Mouse (Mus musculus): Measurements from ENCODE around the gene Gm10719. TPM values are rescaled to one million over a fixed set of nuclear protein-coding genes. Genes with fewer than 3 reads are reported as not detected.
"Not testable (repeated sequence)": the region's sequence is repeated elsewhere in the genome, so short reads cannot be mapped to it uniquely, and the experiment has no call there.

The Gm10719 gene
- polyA plus RNA-seq (2016; fragmentation: Nextera tagmentation; extraction: Ambion mirVana): 0.96 TPM in 1 of 2 replicates, not detected in the other

GRCm38 (mm10) chr9:3017108-3017507 is at the start of gene Gm10719:
TSS of gene Gm10719 (plus strand) at chr9:3017408.
- H3K36me3 ChIP-seq (replicated peaks); H3K27me3 ChIP-seq; H3K9ac ChIP-seq; H3K4me2 ChIP-seq; ATAC-seq (ENCODE audit: low FRiP score); H3K4me3 ChIP-seq (replicated peaks); H3K4me1 ChIP-seq; H3K9me3 ChIP-seq; H3K27ac ChIP-seq: not testable (repeated sequence)
- 56% methylated on average over 1 of the region's 9 CpGs for WGBS

- H3K27ac ChIP-seq; H3K27me3 ChIP-seq; H3K4me3 ChIP-seq (replicated peaks); H3K9ac ChIP-seq; H3K4me1 ChIP-seq; ATAC-seq (ENCODE audit: low FRiP score); H3K4me2 ChIP-seq; H3K9me3 ChIP-seq; H3K36me3 ChIP-seq (replicated peaks): not testable (repeated sequence)
- 74% methylated on average over 12 of the region's 12 CpGs for WGBS
These were observed 16.7 kb upstream of the Gm10719 start, which contains the start of gene Gm10722 for GRCm38 (mm10) chr9:3000445-3000972. TSS of gene Gm10722 (plus strand) at chr9:3000922.

DNA sequence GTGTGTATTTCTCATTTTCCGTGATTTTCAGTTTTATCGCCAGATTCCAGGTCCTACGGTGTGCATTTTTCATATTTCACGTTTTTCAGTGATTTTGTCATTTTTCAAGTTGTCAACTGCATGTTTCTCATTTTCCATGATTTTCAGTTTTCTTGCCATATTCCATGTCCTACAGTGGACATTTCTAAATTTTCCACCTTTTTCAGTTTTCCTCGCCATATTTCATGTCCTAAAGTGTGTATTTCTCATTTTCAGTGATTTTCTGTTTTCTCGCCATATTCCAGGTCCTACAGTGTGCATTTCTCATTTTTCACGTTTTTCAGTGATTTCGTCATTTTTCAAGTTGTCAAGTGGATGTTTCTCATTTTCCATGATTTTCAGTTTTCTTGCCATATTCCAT is 16.2 kb upstream of the Gm10719 start:
- not testable (repeated sequence) for ATAC-seq (ENCODE audit: low FRiP score); H3K9ac ChIP-seq
- 65% methylated on average over 8 of the region's 8 CpGs for WGBS

GRCm38 (mm10) chr9:3001948-3002659 is 15.1 kb upstream of the Gm10719 start:
- 69% methylated on average over 9 of the region's 11 CpGs for WGBS
- H3K27ac ChIP-seq; H3K27me3 ChIP-seq; H3K4me1 ChIP-seq; H3K4me2 ChIP-seq; H3K9me3 ChIP-seq; H3K36me3 ChIP-seq (replicated peaks); H3K9ac ChIP-seq; H3K4me3 ChIP-seq (replicated peaks): not testable (repeated sequence)
- ATAC-seq (ENCODE audit: low FRiP score): peak; percentile 90

More for the DNA sequence above, 16.2 kb upstream of the Gm10719 start:
- H3K4me3 ChIP-seq (replicated peaks); H3K4me2 ChIP-seq; H3K27ac ChIP-seq; H3K4me1 ChIP-seq; H3K9me3 ChIP-seq; H3K36me3 ChIP-seq (replicated peaks); H3K27me3 ChIP-seq: not testable (repeated sequence)

GRCm38 (mm10) chr9:3002794-3003396 is 14.3 kb upstream of the Gm10719 start, which contains the start of gene Gm11168:
TSS of gene Gm11168 (plus strand) at chr9:3003346.
- WGBS: 77% methylated on average over 6 of the region's 14 CpGs
- not testable (repeated sequence) for H3K9me3 ChIP-seq; H3K27ac ChIP-seq; H3K4me2 ChIP-seq; H3K4me3 ChIP-seq (replicated peaks); H3K27me3 ChIP-seq; H3K9ac ChIP-seq; H3K4me1 ChIP-seq; H3K36me3 ChIP-seq (replicated peaks); ATAC-seq (ENCODE audit: low FRiP score)

DNA sequence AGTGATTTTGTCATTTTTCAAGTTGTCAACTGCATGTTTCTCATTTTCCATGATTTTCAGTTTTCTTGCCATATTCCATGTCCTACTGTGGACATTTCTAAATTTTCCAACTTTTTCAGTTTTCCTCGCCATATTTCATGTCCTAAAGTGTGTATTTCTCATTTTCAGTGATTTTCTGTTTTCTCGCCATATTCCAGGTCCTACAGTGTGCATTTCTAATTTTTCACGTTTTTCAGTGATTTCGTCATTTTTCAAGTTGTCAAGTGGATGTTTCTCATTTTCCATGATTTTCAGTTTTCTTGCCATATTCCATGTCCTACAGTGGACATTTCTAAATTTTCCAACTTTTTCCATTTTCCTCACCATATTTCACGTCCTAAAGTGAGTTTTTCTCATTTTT is 11.0 kb upstream of the Gm10719 start:
- not testable (repeated sequence) for H3K9ac ChIP-seq; ATAC-seq (ENCODE audit: low FRiP score); H3K4me3 ChIP-seq (replicated peaks); H3K27ac ChIP-seq; H3K4me2 ChIP-seq; H3K36me3 ChIP-seq (replicated peaks); H3K9me3 ChIP-seq; H3K27me3 ChIP-seq; H3K4me1 ChIP-seq
- WGBS: 83% methylated on average over 1 of the region's 5 CpGs

GRCm38 (mm10) chr9:3006636-3007035 is 10.6 kb upstream of the Gm10719 start:
- H3K4me1 ChIP-seq; H3K9ac ChIP-seq; H3K4me3 ChIP-seq (replicated peaks); H3K27me3 ChIP-seq; H3K27ac ChIP-seq; H3K9me3 ChIP-seq; H3K4me2 ChIP-seq; H3K36me3 ChIP-seq (replicated peaks): not testable (repeated sequence)
- peak; percentile 71 for ATAC-seq (ENCODE audit: low FRiP score)
- 73% methylated on average over 8 of the region's 8 CpGs for WGBS

DNA sequence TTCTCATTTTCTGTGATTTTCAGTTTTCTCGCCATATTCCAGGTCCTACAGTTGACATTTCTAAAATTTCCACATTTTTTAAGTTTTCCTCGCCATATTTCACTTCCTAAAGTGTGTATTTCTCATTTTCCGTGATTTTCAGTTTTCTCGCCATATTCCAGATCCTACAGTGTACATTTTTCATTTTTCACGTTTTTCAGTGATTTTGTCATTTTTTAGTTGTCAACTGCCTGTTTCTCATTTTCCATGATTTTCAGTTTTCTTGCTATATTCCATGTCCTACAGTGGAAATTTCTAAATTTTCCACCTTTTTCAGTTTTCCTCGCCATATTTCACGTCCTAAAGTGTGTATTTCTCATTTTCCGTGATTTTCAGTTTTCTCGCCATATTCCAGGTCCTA is 9.9 kb upstream of the Gm10719 start:
- not testable (repeated sequence) for ATAC-seq (ENCODE audit: low FRiP score)

GRCm38 (mm10) chr9:3009331-3009730 is 7.9 kb upstream of the Gm10719 start:
- not testable (repeated sequence) for H3K9ac ChIP-seq; H3K4me1 ChIP-seq; H3K27me3 ChIP-seq; H3K4me2 ChIP-seq; H3K27ac ChIP-seq; H3K36me3 ChIP-seq (replicated peaks); H3K4me3 ChIP-seq (replicated peaks); H3K9me3 ChIP-seq
- WGBS: no CpG with 5 or more reads among the region's 5 CpGs
- peak; percentile 45; the same call in 1 of the 2 replicates for ATAC-seq (ENCODE audit: low FRiP score)

More for the DNA sequence above, 9.9 kb upstream of the Gm10719 start:
- H3K4me2 ChIP-seq; H3K27me3 ChIP-seq; H3K9me3 ChIP-seq; H3K27ac ChIP-seq; H3K4me1 ChIP-seq; H3K4me3 ChIP-seq (replicated peaks); H3K36me3 ChIP-seq (replicated peaks); H3K9ac ChIP-seq: not testable (repeated sequence)
- 77% methylated on average over 8 of the region's 9 CpGs for WGBS

GRCm38 (mm10) chr9:3012054-3012621 is 5.1 kb upstream of the Gm10719 start:
- H3K4me1 ChIP-seq; H3K36me3 ChIP-seq (replicated peaks); H3K27ac ChIP-seq; H3K9me3 ChIP-seq; ATAC-seq (ENCODE audit: low FRiP score); H3K4me2 ChIP-seq; H3K9ac ChIP-seq; H3K4me3 ChIP-seq (replicated peaks); H3K27me3 ChIP-seq: not testable (repeated sequence)
- 89% methylated on average over 3 of the region's 7 CpGs for WGBS

GRCm38 (mm10) chr9:3012733-3013279 is 4.4 kb upstream of the Gm10719 start, which contains the start of gene Gm10721:
TSS of gene Gm10721 (plus strand) at chr9:3013140.
- not testable (repeated sequence) for H3K9me3 ChIP-seq; H3K27me3 ChIP-seq; H3K4me3 ChIP-seq (replicated peaks); H3K27ac ChIP-seq; H3K36me3 ChIP-seq (replicated peaks); H3K4me2 ChIP-seq; H3K9ac ChIP-seq; H3K4me1 ChIP-seq
- WGBS: no CpG with 5 or more reads among the region's 11 CpGs
- peak; percentile 59 for ATAC-seq (ENCODE audit: low FRiP score)

DNA sequence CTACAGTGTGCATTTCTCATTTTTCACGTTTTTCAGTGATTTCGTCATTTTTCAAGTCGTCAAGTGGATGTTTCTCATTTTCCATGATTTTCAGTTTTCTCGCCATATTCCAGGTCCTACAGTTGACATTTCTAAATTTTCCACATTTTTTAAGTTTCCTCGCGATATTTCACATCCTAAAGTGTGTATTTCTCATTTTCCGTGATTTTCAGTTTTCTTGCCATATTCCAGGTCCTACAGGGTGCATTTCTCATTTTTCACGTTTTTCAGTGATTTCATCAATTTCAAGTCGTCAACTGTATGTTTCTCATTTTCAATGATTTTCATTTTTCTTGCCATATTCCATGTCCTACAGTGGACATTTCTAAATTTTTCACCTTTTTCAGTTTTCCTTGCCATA is 1.9 kb upstream of the Gm10719 start, which contains the start of gene Gm10720:
Gm10720 (plus strand) TSS at position 301 of the 400 bp plus-strand sequence.
- H3K27ac ChIP-seq; H3K9me3 ChIP-seq; H3K9ac ChIP-seq; H3K4me3 ChIP-seq (replicated peaks); H3K4me2 ChIP-seq; H3K27me3 ChIP-seq; H3K36me3 ChIP-seq (replicated peaks); H3K4me1 ChIP-seq; ATAC-seq (ENCODE audit: low FRiP score): not testable (repeated sequence)
- WGBS: 71% methylated on average over 5 of the region's 9 CpGs
